Comparison of ENCODE assay signal across 8 mouse cellular contexts in genomic region chr1:84839309-84840017, GRCm38 (mm10). TPM values are rescaled to one million over a fixed set of nuclear protein-coding genes. Genes with fewer than 3 reads are reported as not detected.
A peak's percentile ranks its signal among the peaks of the same experiment; 100 is the strongest.
DNase-seq lines count a peak whose midpoint lies in the region; ATAC-seq lines count a peak whose summit lies in the region.

TSS of gene Fbxo36 (plus strand) at chr1:84839841.

- no peaks in the 10 kb centered on the region for H3K27me3 ChIP-seq in hindbrain, embryonic 12.5 days

- H3K36me3 ChIP-seq in hindbrain, embryonic 12.5 days = 0 out of 2 replicates have a peak, but pooled peaks cover 5% of the 10 kb centered on the region

- no peaks in the 10 kb centered on the region for H3K9me3 ChIP-seq in hindbrain, embryonic 12.5 days (replicated peaks)

- peak within 1 kb of the TSS; percentile 98 for H3K4me3 ChIP-seq in hindbrain, embryonic 12.5 days

- 1% methylated on average over 54 of the region's 54 CpGs for WGBS in hindbrain, embryonic 12.5 days

- H3K4me2 ChIP-seq in hindbrain, embryonic 12.5 days (replicated peaks) = peak within 1 kb of the TSS; percentile 74

- DNase-seq in NIH3T3 (ENCODE audit: low read depth) = peak; percentile 97
- DNase-seq in cerebellum, postnatal 10 days = peak; percentile 95 to 96
- peak; percentile 93 for DNase-seq in frontal cortex, postnatal 10 days (ENCODE audit: low spot score in 2 of 2)
- DNase-seq in layer of hippocampus, postnatal 14 days (ENCODE audit: low spot score in 2 of 2) = peak; percentile 95 to 97
- DNase-seq in lung, postnatal 14 days = peak; percentile 94
- peak; percentile 89 for DNase-seq in retina, adult 2 months (ENCODE audit: low read depth, low spot score)
- DNase-seq in thymus, postnatal 36 days = peak; percentile 89 to 91

- H3K27ac ChIP-seq in hindbrain, embryonic 12.5 days = peak within 1 kb of the TSS; percentile 98

- ATAC-seq in hindbrain, embryonic 12.5 days (ENCODE audit: low FRiP score) = peak; percentile 88

- peak within 1 kb of the TSS; percentile 98 for H3K9ac ChIP-seq in hindbrain, embryonic 12.5 days

- H3K4me1 ChIP-seq in hindbrain, embryonic 12.5 days = peaks cover 16% of the 10 kb centered on the region

RNA-seq across cellular contexts. Expression of gene Fbxo36, which starts in this region (rescaled TPM):
- 8.6 and 10.8 TPM in 2 replicates for polyA plus RNA-seq in hindbrain, embryonic 12.5 days (2016; fragmentation: Nextera tagmentation; extraction: Ambion mirVana)
- 1 to 10 TPM; 1.9 to 2.5 TPM for total RNA-seq in layer of hippocampus, postnatal 14 days (2021)

Comparison
In these comparisons a context has a peak if more than half of its experiments do, and no peak if none do; other contexts are left out.
1. Peak in every context shown above with its lines: DNase-seq, ATAC-seq, H3K4me3 ChIP-seq and H3K27ac ChIP-seq.